Mouse (Mus musculus) neural tube, embryonic 13.5 days (tissue): ENCODE measurements at regions not wholly inside any gene's neighbourhood (a gene's known extent, or its start where the extent isn't known, plus 50 kb on each side); places are given as distances from the start of the nearest gene placed in this dataset.
A peak's percentile ranks its signal among the peaks of the same experiment; 100 is the strongest.

Experiments
- ATAC-seq: fragments of 200-750 bp; cut with Nextera tagmentation; 2 replicates; pipeline ENCODE4 v1.8.0; 2017; ENCODE audit warnings: low read depth, mild to moderate bottlenecking, moderate TSS enrichment, moderate library complexity
- H3K27ac ChIP-seq: fragments of 300-500 bp; sonication (generic); replicated peaks from 2 replicates; pipeline ENCODE4 v1.5.1; 2015; ENCODE audit warnings: moderate library complexity, mild to moderate bottlenecking, inconsistent platforms
- H3K27me3 ChIP-seq: fragments of 300-500 bp; sonication (generic); 2 replicates; pipeline ENCODE4 v1.6.1; 2015; ENCODE audit warnings: mild to moderate bottlenecking, inconsistent platforms
- H3K36me3 ChIP-seq: fragments of 300-500 bp; sonication (generic); 2 replicates; pipeline ENCODE4 v1.6.1; 2015; ENCODE audit warnings: mild to moderate bottlenecking, inconsistent platforms
- H3K4me1 ChIP-seq: fragments of 300-500 bp; sonication (generic); replicated peaks from 2 replicates; pipeline ENCODE4 v1.6.1; 2015; ENCODE audit warnings: inconsistent platforms
- H3K4me2 ChIP-seq: fragments of 300-500 bp; sonication (generic); 2 replicates; pipeline ENCODE4 v1.6.1; 2015; ENCODE audit warnings: inconsistent platforms, mild to moderate bottlenecking, moderate library complexity
- H3K4me3 ChIP-seq: fragments of 300-500 bp; sonication (generic); 2 replicates; pipeline ENCODE4 v1.5.1; 2015; ENCODE audit warnings: mild to moderate bottlenecking, inconsistent platforms
- H3K9ac ChIP-seq: fragments of 300-500 bp; sonication (generic); 2 replicates; pipeline ENCODE4 v1.6.1; 2015; ENCODE audit warnings: moderate library complexity, mild to moderate bottlenecking, inconsistent platforms
- H3K9me3 ChIP-seq: fragments of 300-500 bp; sonication (generic); 2 replicates; pipeline ENCODE4 v1.6.1; 2016; ENCODE audit warnings: inconsistent platforms
- WGBS: fragments of 180-500 bp; shearing (Covaris S2); methylation state at CpG from one replicate; pipeline ENCODE4 v1.1.7; 2015; 5-methylcytosine and 5-hydroxymethylcytosine counted together

DNA sequence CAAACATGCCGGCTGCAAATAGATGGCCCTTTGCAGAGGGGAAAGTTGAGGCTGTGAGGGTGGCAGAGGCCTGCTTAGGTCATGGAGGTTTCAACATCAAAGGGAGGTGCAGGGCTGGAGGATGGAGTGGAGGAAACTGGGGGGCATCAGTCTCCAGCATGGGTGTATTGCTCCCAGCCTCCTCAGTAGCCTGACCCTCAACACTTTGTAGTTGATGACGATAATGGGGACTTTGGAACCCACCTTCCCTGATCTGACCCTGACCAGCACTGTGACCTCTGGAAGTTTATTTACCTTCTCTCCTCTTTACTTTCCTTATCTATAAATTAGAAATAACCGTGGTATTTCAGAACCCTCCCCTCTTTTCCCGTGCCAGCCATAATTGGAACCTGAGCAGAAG is 56.2 kb downstream of the Gm26897 start:
- H3K4me3 ChIP-seq = no peak overlapping the region
- H3K4me1 ChIP-seq = peaks cover 20% of the 10 kb centered on the region; the same call in 1 of the 2 replicates
- ATAC-seq = no peak
- H3K27me3 ChIP-seq = no peaks in the 10 kb centered on the region
- H3K9ac ChIP-seq = no peak overlapping the region
- no peak overlapping the region for H3K4me2 ChIP-seq
- H3K9me3 ChIP-seq = no peaks in the 10 kb centered on the region
- 46% methylated on average over 4 of the region's 4 CpGs for WGBS
- no peak overlapping the region for H3K27ac ChIP-seq
- H3K36me3 ChIP-seq = no peaks in the 10 kb centered on the region

DNA sequence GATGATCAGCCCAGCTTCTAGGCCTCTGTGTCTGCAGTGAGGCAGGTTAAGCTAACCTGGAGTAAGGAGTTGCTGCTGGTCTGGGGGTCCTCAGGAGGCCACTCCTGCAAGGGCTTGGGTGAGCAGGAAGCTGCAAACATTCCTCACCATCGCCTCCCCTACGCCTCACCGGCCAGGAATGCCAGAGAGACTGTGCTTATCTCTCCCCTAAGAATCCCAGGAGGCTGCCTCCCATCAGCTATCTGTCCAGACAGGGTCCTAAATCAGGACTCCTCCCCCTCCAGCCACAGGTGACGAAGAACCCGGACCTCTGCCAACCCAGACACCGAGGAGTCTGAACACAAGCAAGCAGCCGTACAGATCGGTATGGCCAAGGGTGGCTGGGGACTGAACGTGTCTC is 56.8 kb downstream of the Gm26897 start:
- H3K4me3 ChIP-seq = no peak overlapping the region
- no peaks in the 10 kb centered on the region for H3K9me3 ChIP-seq
- peaks cover 20% of the 10 kb centered on the region; the same call in 1 of the 2 replicates for H3K4me1 ChIP-seq
- H3K36me3 ChIP-seq = no peaks in the 10 kb centered on the region
- WGBS = 75% methylated on average over 9 of the region's 9 CpGs
- no peak overlapping the region for H3K4me2 ChIP-seq
- no peaks in the 10 kb centered on the region for H3K27me3 ChIP-seq
- ATAC-seq = no peak
- no peak overlapping the region for H3K27ac ChIP-seq
- H3K9ac ChIP-seq = no peak overlapping the region

DNA sequence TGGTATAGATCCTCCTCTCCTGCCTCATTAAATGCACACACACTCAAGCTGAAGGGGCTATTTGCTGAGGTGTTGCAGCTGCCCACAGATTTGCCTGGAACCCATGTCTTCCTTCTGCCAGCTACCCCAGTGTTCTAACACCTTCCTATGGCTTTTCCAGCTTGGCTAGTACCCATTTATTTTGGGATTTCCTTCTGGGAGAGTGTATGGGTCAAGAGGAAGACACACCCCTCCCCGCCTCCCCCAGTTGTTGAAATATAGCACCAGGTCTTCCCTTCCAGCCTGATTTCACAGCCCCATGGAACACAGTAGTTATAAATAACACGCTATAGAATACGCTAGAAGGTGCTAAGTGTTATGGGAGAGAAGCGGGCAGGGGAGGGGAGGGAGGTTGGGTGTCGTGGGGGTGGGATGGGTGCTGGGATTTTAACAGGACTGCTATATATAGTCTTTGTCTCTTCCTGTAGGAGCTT is 57.4 kb downstream of the Gm26897 start:
- no peaks in the 10 kb centered on the region for H3K27me3 ChIP-seq
- no peak overlapping the region for H3K9ac ChIP-seq
- no peak overlapping the region for H3K27ac ChIP-seq
- no peak for ATAC-seq
- H3K4me3 ChIP-seq = no peak overlapping the region
- peaks cover 20% of the 10 kb centered on the region; the same call in 1 of the 2 replicates for H3K4me1 ChIP-seq
- no peaks in the 10 kb centered on the region for H3K9me3 ChIP-seq
- no peaks in the 10 kb centered on the region for H3K36me3 ChIP-seq
- H3K4me2 ChIP-seq = no peak overlapping the region
- whole genome bisulfite sequencing = 84% methylated on average over 5 of the region's 5 CpGs

DNA sequence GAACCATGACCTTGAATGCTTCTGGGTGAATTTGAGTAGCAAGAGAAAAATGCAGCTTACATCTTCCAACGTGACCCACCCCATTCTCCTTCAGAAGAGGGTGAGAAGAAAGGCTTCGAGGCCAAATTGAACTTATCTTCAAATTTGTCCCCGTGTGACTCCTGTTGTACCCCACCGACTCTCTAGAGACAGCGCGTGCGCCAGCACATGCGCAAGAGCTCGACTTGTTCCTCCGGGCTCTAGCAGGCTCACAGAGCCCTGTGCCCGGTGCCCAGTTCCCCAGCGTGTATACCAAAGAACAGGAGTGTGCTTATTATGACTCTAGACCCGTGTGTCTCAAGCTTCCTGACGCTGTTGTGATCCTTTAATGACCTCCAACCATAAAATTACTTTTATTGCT is 59.0 kb downstream of the Gm26897 start:
- H3K36me3 ChIP-seq = no peaks in the 10 kb centered on the region
- WGBS = 87% methylated on average over 14 of the region's 14 CpGs
- H3K27ac ChIP-seq = no peak overlapping the region
- H3K4me2 ChIP-seq = no peak overlapping the region
- H3K4me3 ChIP-seq = no peak overlapping the region
- H3K4me1 ChIP-seq = peaks cover 20% of the 10 kb centered on the region; the same call in 1 of the 2 replicates
- no peak overlapping the region for H3K9ac ChIP-seq
- no peaks in the 10 kb centered on the region for H3K9me3 ChIP-seq
- ATAC-seq = no peak
- H3K27me3 ChIP-seq = no peaks in the 10 kb centered on the region

DNA sequence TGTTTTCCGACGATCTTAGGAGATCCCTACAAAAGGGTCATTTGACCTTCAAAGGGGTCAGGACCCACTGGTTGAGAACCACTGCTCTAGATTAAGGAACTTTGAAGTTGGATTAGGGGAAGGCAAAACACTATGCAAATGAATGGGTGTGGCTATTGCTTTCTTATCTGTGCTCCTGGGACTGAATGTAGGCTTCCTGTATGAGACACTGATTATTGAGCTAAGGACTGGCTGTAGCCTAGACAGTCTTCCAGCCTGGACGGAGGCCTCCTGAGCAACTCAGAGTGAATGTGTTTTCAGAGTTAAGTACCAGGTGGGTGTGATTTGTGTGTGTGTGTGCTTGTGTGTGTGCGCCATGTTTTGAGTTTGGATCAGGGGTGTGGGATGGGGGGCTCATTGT is 59.5 kb downstream of the Gm26897 start:
- H3K9me3 ChIP-seq = no peaks in the 10 kb centered on the region
- 75% methylated on average over 4 of the region's 4 CpGs for WGBS
- H3K9ac ChIP-seq = no peak overlapping the region
- H3K27me3 ChIP-seq = no peaks in the 10 kb centered on the region
- H3K4me3 ChIP-seq = no peak overlapping the region
- no peak overlapping the region for H3K27ac ChIP-seq
- ATAC-seq = no peak
- peaks cover 20% of the 10 kb centered on the region; the same call in 1 of the 2 replicates for H3K4me1 ChIP-seq
- no peak overlapping the region for H3K4me2 ChIP-seq
- H3K36me3 ChIP-seq = no peaks in the 10 kb centered on the region

DNA sequence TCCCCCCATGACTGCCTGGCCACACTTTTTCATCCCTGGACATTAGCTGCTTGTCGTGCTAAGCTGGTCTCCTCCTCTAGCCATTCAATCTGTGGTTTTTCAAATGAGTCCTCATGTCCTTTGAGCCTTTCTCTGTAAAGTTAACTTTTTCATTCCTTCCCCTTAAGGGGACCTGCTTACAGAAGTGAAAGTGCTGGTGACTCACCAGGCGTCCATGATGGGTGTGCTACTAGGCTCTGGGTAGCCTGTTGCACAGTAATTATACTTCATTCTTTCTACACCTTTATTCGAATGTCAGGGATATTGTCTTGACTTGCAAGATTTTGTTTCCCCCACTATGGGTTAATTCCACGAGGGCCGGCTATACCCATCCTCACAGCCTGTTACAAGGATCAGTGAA is 63.2 kb downstream of the Gm26897 start:
- H3K4me2 ChIP-seq = no peak overlapping the region
- no peaks in the 10 kb centered on the region for H3K36me3 ChIP-seq
- H3K27ac ChIP-seq = no peak overlapping the region
- WGBS = 82% methylated on average over 5 of the region's 5 CpGs
- no peaks in the 10 kb centered on the region for H3K9me3 ChIP-seq
- ATAC-seq = no peak
- peaks cover 30% of the 10 kb centered on the region for H3K4me1 ChIP-seq
- no peaks in the 10 kb centered on the region for H3K27me3 ChIP-seq
- H3K9ac ChIP-seq = no peak overlapping the region
- no peak overlapping the region for H3K4me3 ChIP-seq

DNA sequence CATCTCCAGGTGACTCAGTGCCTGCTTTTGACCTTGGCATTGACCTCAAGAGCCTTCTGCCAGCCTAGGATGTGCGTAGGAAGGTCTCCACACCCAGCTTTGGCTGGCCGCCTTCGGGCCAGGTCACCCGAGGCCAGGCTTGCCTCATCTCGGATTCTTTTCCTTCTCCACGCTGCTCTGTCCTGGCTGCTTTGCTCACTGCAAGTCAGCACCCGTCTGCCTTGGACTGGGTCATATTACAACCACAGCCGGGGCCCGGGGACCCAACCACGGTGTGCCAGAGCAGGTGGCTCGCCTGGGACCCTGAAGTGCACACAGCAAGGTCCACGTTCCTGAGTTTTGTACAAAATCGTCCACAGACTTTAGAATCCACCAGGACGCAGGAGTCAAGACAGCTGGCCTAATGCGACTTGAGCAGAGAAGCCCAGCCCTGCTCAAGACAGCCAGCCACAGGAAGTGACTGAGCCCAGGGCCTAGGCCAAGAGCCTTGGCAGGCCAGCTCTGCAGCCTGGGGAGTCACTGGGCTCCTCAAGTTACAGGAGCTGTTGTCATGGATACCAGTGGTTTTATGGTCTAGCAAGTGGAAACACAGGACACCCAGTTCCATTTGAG is 66.1 kb downstream of the Gm26897 start:
- ATAC-seq = peak; percentile 65; the same call in 1 of the 2 replicates

DNA sequence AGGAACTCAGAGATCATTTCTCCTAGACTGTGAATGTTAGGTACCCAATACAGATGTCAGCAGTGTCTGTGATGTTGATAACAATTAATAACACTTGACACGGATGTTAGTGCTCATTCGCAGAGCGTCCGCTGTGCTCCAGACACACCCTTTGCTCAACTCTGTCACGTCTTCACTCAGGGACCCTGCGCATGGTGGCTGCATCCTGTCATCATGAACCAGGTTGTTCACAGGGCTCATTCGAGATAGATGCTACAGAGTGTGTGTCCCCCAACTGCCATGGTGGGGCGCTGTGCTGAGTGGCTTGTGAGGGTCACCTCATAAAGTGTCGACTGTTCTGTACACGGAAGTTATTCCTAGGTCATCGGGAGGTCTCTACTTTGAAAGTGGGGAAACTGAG is 66.8 kb downstream of the Gm26897 start:
- no peak overlapping the region for H3K9ac ChIP-seq
- no peak for ATAC-seq
- 76% methylated on average over 11 of the region's 11 CpGs for WGBS

More for the DNA sequence above, 66.1 kb downstream of the Gm26897 start:
- Histone ChIP-seq H3K9me3 (no peaks in the 10 kb centered on the region), H3K4me3 (no peak overlapping the region), H3K4me2 (no peak overlapping the region), H3K27me3 (peaks cover 3% of the 10 kb centered on the region; the same call in 1 of the 2 replicates), H3K9ac (no peak overlapping the region), H3K27ac (peak overlapping the region; percentile 33; the same call in 1 of the 2 replicates), H3K36me3 (no peaks in the 10 kb centered on the region), H3K4me1 (peaks cover 25% of the 10 kb centered on the region)
- WGBS = 26% methylated on average over 15 of the region's 15 CpGs

DNA sequence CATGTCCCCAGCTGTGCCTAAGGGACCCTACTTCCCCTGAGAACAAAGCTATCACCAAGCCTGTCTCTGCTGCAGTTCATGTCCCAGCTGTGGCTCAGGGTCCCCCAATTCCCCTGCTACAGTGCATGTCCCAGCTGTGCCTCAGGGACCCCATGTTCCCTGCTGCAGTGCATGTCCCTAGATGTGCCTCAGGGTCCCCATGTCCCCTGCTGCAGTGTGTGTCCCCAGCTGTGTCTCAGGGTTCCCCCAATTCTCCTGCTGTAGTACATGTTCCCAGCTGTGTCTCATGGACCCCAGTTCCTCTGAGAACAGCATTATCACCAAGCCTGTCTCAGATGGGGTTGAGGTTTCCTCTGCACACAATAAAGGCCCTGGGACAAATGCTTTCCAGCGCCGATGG is 67.3 kb downstream of the Gm26897 start:
- H3K9me3 ChIP-seq = no peaks in the 10 kb centered on the region
- peaks cover 15% of the 10 kb centered on the region for H3K27me3 ChIP-seq
- 66% methylated on average over 2 of the region's 2 CpGs for WGBS
- no peak overlapping the region for H3K4me3 ChIP-seq
- ATAC-seq = no peak
- no peaks in the 10 kb centered on the region for H3K36me3 ChIP-seq
- peaks cover 35% of the 10 kb centered on the region for H3K4me1 ChIP-seq
- no peak overlapping the region for H3K4me2 ChIP-seq
- no peak overlapping the region for H3K27ac ChIP-seq
- H3K9ac ChIP-seq = no peak overlapping the region

More for the DNA sequence above, 66.8 kb downstream of the Gm26897 start:
- H3K4me3 ChIP-seq = no peak overlapping the region
- no peaks in the 10 kb centered on the region for H3K36me3 ChIP-seq
- H3K27me3 ChIP-seq = peaks cover 10% of the 10 kb centered on the region
- no peaks in the 10 kb centered on the region for H3K9me3 ChIP-seq
- peaks cover 30% of the 10 kb centered on the region for H3K4me1 ChIP-seq
- no peak overlapping the region for H3K27ac ChIP-seq
- no peak overlapping the region for H3K4me2 ChIP-seq

DNA sequence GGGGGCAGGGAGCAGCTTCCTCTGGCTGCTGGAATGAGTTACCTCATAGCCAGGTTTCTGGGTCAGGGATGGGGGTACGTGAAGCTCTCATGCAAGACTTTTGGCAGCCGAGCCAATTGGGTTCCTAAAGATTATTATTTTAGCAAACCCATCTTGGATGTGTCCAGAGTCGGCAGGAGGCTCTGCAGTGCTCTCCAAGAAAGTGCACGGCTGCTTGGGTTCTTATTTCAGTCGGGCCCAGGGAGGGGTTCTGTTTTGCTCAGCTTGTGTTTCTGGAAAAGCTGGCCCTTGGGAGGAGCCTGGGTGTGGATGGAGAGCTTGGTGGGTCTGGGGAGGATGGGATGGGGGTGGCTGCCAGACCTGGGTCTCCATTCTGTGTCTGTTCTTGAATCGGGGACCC is 70.8 kb downstream of the Gm26897 start:
- H3K9me3 ChIP-seq = no peaks in the 10 kb centered on the region
- H3K27me3 ChIP-seq = peaks cover 19% of the 10 kb centered on the region
- no peak overlapping the region for H3K9ac ChIP-seq
- no peaks in the 10 kb centered on the region for H3K36me3 ChIP-seq
- H3K4me3 ChIP-seq = no peak overlapping the region
- no peak overlapping the region for H3K27ac ChIP-seq
- ATAC-seq = no peak
- peaks cover 44% of the 10 kb centered on the region for H3K4me1 ChIP-seq
- no peak overlapping the region for H3K4me2 ChIP-seq
- WGBS = 73% methylated on average over 6 of the region's 6 CpGs

DNA sequence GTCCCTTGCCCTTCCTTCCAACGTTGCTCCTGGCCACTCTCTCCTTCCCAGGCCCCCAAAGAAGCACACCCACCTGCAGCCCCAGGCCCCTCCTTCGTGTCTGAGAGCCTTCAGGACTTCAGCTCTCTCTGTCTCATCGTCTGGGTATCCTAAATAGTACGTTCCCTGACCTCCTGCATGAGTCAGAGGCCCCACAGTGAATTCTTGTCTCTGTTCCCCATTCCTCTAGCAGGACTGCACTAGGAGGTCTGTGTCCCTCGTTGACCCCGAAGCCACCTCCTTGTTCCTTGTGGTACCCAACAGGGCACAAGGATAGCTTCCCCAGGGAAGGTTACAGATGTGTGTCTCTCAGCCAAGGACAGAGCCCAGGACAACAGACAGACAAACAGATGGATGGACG is 71.4 kb downstream of the Gm26897 start:
- no peak overlapping the region for H3K27ac ChIP-seq
- H3K36me3 ChIP-seq = no peaks in the 10 kb centered on the region
- no peak overlapping the region for H3K4me2 ChIP-seq
- H3K27me3 ChIP-seq = peaks cover 19% of the 10 kb centered on the region
- no peak overlapping the region for H3K9ac ChIP-seq
- ATAC-seq = no peak
- no peak overlapping the region for H3K4me3 ChIP-seq
- no peaks in the 10 kb centered on the region for H3K9me3 ChIP-seq
- peaks cover 38% of the 10 kb centered on the region for H3K4me1 ChIP-seq
- 66% methylated on average over 7 of the region's 7 CpGs for WGBS

DNA sequence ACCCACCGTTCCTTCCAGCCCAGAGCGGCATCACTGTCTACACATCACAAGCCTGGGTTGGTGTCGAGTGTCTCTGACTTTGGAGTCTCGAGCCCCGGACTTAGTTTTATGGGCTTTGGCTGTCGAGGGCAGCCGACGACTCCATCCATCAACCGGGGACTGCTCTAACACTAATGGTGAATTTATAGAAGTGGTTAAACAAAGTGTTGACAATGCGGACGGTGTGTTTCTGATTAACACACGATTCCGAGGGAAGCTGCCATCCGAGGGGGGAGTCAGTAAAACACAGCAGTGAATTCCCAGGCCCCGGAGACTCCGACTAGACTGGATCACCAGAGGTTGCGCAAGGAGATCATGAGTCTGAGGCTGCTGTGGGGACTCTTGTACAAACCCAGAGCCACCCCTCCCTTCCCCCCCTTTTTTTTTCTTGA is 72.1 kb downstream of the Gm26897 start:
- no peak for ATAC-seq
- H3K36me3 ChIP-seq = no peaks in the 10 kb centered on the region

More for the DNA sequence above, 72.1 kb downstream of the Gm26897 start:
- Histone ChIP-seq H3K9ac (no peak overlapping the region), H3K27me3 (peaks cover 19% of the 10 kb centered on the region), H3K4me1 (peaks cover 36% of the 10 kb centered on the region), H3K4me2 (no peak overlapping the region), H3K4me3 (no peak overlapping the region), H3K9me3 (no peaks in the 10 kb centered on the region), H3K27ac (no peak overlapping the region)
- 9% methylated on average over 17 of the region's 17 CpGs for WGBS
